Mouse (Mus musculus) liver, postnatal 0 days (tissue): ENCODE measurements at regions not wholly inside any gene's neighbourhood (a gene's known extent, or its start where the extent isn't known, plus 50 kb on each side); places are given as distances from the start of the nearest gene placed in this dataset.

ENCODE experiments used
- CTCF ChIP-seq: sonication (generic); IDR thresholded peaks from 2 replicates; pipeline ENCODE4 v1.5.1; 2016; ENCODE audit warnings: antibody characterized with exemption, low read depth
- EP300 ChIP-seq: IDR thresholded peaks from 2 replicates; pipeline ENCODE4 v1.6.1; 2016; ENCODE audit warnings: antibody characterized with exemption, low read depth, mild to moderate bottlenecking

DNA sequence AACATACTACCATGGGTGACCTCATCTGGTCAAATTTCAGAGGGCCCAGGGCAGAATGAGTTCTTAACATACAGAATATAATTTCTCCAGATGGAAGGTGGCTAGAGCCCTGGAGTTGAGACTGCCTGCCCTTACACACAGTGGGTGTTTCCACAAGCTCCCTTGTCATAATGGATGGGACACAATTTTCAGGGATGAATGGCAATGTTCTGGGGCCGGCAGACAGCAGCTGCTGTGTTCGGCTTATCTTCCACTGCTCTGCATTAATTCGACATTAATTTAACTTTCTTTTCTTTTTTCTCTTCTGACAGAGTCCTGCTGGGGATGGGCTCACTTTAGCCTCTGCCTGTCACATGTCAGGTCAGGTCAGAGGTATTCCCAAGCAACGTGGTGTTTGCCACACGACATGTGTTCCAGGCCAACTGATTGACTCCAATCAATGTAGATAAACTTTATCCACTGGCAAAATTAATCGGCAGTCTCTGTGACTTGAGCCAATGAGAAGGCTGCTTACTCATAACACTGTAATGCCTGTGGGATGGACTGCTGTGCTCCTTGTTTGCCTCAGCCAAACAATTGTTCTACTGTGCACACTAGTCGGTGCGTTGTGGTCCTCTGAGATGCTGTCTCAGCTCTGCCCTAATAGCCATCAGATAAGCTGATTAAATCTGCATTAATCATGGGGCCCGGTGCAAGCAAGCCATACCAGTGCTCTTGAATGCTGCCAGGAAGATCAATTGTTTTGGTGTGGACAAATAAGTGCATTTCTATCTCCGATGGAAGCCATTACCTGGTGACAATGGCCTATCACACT is 160.1 kb downstream of the Ktn1 start:
- no peak for TF ChIP-seq CTCF
- TF ChIP-seq EP300: no peak
